Mouse (Mus musculus) heart, adult 18-20 months (tissue): ENCODE measurements around the gene Fam102a. TPM values are rescaled to one million over a fixed set of nuclear protein-coding genes. Genes with fewer than 3 reads are reported as not detected.

ENCODE experiments used
- DNase-seq, 2 experiments: peaks; one replicate each; pipeline ENCODE4 v3.0.0; 2021 to 2022; ENCODE audit warnings: mixed read lengths in 1 of 2
- total RNA-seq, 2 experiments: library from RNA; stranded (reverse); gene quantifications; 2 replicates each; pipeline ENCODE4 v1.2.3; 2021

Gene Fam102a
- total RNA-seq, 2 experiments from 2014 or later = 4.9 to 5.9 TPM

DNA sequence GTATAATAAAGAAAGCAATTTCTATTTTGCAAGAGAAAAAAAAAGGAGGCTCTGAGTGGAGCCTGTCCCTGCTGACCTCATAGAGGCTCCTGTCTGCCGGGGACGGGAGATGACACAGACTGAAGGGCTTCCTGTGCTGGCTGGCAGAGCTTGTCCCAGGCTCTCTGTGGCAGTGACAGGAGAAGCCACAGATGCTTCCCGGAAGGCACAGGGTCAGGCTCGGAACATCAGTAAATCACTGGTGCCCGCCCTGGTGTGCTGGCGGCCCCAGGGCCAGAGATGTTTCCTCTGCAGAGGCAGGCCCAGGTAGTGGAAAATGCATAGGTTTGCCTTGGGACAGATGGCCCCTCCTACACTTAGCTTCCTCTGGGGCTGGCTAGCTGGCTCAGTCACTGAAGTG lies 20.8 kb upstream of the Fam102a start:
- DNase-seq = peak in 1 of 2 experiments; percentile 58

DNA sequence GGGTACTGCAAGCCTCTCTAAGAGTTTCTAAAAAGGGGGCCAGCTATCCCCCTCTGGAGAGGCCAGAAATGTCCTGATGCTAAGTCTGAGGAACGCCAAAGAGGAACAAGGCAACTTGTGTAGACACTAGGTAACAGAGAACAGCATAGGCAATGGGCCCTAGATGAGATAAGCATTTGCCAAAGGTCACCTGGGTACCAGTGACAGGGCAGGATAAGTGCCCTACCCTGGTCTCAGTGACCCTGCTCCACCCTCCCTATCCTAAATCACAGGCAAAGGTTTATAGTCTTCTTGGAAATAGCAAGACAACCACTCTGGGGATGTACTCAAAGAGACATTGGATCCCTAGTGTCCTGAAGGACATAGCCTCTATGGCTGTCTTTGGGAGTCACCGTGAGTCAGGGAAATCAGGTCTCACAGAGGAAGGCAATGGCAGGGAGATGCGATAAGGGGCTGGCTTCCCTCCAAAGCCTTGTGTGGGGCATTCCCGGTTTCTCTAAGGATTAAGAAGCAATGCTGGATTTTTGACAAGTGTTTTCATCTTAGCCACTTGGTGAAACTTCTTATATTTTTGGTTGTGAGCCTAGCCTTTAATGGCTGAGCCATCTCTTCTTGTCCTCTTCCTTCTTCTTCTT lies 17.8 kb upstream of the Fam102a start:
- no peak for DNase-seq

DNA sequence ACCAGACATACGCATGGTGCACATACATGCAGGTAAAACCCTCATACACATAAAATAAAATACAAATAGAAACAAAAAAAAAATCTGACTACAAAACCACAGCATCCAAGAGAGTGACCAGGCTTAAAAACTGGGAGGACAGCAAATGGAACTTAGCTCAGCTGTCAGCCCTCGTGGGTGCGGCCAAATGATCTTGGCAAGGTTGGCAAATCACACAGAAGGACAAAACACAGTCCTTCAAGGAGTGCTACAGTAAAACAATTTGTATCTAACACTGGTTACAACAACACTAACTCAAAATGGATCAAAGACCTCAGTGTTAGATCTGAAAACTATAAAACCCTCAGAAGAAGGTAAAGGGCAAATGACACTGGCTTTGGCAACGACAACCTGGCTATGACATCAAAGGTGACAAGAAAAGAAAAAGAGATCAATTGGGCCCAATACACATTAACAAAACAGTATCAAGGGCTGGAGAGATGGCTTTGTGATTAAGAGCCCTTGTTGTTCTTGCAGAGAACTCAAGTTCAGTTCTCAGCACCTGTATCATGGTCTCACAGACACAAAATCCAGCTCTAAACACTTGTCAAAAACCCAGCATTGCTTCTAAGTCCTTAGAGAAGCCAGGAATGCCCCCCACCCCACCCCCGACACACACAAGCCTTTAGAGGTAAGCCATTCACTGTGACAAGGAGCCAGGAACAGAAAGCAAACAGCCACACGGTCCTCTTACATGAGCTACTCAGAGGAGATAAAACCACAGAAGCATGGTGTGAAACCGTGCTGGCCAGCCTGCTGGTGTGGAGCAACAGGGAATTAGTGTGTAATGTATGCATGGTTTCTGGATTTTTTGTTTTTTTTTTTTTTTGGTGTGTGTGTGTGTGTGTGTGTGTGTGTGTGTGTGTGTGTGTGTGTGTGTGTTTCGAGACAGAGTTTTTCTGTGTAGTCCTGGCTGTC lies 14.8 kb upstream of the Fam102a start:
- no peak for DNase-seq

DNA sequence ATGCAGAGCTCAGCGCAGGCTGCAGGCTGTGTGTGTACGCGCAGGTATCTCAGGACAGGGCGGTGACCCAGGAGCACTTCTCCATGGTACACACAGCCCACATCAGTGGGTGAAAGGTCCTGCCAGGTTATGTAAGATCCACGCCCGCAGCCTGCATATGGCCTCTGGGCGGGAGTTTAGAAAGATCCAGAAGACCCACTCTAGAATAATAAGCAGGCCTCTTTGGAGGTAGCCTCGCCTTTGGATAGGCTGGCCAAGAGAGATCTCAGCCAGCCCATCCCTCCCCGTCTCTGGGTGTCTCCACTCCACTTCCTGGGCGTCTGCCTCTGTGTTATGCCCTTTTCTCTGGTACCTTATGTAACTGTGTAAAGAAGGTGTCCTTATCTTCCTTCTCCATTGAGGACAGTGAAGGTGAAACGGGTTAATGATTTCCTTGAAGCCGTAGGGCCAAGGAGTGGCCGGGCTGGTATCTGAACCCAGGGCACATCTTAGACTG lies 10.5 kb upstream of the Fam102a start:
- DNase-seq = no peak

DNA sequence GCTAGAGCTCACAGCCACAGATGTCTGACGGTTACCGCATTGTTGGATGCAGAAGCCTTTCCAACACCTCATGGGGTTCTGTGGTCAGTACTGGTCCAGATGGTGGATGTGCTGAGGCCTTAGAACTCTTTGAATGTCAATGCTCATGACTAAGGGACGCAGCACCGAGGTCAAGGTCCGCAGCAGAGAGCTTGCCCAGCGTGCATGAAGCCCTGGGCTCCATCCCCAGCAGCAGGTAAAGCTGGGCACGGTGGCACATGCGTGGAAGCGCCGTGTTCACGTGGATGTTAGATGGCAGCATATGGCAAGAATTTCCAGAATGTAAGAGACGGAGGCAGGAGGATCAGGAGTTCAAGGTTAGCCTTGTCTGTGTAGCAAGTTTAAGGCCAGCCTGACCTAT lies 9.3 kb upstream of the Fam102a start:
- DNase-seq = no peak

DNA sequence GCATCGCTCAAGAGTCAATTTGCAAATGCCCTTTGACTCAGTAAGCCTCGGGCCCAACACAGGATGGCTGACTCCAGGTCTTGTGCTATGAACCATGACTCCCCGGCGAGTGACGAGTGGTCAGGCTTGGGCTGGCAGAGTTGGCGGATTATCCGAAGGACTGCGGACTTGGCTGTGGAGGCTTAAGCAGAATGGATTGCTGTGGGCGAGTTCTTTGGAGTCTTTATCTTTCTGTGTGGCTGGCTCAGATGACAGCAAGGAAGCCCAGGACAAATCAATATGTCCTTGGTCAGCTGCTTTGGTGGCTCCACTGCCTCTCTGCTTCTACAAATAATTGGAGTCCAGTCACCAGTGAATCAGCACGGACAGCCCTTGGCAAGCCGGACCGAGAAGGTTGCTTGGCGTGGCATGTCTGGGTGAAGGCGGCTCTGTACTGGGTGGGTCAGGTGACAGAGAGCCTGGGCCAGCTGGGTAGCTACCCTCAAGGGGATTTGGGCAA lies 7.6 kb upstream of the Fam102a start:
- peak in 1 of 2 experiments; percentile 34 for DNase-seq

DNA sequence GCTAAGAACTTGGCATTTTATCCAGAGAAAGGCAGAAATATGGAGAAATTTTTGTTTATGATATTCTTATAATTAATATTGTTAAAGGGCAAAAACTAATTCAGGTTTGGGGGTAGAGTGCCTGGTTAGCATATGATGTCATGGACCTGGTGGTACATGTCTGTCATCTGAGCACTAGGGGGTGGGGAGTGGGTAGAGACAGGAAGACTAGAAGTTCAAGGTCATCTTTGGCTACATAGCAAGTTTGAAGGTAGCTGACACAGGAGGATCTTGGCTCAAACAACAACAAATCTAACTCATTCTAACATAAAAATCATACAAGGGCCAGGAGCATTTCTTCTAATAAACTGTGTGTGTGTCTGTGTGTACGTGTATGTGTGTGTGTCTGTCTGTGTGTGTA lies 6.8 kb upstream of the Fam102a start:
- no peak for DNase-seq

DNA sequence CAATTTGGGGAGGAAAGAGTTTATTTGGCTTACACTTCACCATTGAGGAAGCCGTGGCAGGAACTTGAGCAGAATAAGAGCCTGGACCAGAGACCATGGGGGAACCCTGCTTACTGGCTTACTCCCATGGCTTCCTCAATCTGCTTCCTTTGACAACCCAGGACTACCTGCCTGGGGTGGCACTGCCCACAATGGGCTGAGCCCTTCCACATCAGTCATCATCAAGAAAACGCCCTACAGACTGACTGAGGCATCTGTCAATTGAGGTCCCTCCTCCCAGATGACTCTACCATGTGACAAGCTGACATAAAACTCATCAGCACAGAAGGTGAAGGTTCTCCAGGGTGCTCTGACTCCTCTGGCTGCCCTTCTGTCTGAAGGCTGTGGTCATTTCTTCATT lies 4.7 kb upstream of the Fam102a start:
- DNase-seq = no peak

DNA sequence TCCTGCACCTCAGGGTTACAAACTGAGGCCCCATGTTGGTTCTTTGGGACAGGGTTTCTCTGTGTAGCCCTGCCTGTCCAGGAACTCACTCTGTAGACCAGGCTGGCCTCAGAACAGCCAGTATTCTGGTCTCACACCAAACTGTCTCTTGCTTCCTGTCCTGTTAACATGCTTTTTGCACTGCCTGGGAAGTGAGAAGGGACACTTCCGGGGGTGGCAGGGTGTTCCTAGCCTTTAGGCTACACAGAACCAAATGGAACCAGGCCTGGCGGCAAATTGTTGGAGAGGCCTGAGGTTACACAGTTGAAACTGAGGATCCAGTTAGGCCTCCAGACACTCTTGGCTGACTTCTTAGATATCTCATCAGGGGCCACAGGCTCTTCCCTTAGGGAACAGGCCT lies 2.0 kb upstream of the Fam102a start:
- no peak for DNase-seq

DNA sequence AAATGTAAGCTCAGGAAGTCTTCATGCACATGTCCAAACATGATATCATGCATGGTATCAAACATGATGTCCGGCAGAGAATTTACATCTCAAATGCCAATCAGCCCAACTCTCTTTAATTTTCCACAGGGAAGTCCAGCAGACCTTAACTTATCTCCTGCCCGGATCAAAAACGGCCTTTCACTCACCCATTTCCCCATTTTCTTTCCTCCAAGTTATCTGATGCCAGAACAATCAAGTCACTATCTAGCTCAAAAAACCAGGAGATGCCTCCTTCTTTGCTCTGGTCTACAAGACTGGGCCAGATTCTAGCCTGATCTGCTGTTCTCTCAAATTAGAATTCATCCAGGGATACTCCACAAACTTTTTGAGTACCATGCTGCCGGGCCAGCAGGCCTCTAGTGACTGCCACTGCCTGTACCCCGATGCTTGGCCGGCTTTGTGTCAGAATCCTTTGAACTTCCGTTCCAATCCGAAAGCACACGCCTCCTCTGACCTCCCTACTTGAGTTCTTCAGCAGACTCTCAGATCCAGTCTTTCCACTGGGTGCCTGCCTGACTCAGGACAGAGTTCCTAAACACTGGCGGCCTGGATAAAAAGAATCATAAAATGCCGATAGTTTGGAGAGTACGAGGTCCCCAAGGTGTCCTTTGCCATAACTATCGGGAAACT lies 935 bp upstream of the Fam102a start:
- DNase-seq = peak; percentile 62 to 73

DNA sequence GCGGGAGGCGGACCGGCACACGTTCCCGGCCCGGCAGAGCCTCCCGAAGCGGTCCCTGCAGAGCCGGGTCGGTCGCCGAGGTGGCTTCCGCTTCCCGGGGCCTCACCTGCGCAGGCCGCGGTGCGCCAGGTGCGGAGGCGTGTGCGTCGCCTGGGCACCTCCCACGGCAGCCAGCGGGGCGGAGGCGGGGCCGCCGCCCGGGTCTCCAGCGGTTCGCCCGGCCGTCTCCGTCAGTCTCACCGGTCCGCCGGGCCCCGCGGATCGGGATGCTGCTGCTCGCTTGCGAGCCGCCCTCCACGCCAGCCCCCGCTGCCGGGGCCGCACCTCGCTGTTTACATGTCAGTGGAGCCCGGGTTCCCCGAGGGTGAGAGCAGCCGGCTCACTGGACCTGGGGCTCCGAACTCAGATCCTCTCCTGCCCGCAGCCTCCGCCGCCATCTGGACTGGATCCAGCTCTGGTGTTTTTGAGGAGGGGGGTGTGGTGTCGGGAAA lies 414 bp downstream of the Fam102a start:
- peak in 1 of 2 experiments; percentile 65 for DNase-seq

DNA sequence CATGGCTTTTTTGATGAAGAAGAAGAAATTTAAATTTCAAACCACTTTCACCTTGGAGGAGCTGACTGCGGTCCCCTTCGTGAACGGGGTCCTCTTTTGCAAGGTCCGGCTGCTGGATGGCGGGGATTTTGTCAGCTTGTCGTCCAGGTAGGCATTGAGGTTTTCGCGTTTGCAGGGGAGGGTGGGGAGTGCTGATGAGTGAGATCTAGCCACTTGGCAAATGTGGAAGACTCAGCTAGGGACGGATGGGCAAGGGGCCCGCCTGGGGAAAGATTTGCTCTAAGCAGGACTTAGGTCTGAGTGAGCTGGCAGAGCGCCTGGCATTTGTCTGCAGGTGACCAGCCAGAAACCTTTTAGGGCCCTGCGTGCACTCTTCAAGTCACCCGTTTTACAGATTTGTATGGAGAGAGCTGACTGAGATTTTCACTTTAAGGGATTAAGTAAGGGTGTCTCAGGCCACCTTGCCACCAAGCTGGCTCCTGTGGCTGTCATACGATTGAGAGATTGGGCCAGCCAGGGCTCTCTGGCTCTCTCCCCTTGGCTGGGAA lies 1.0 kb downstream of the Fam102a start:
- peak in 1 of 2 experiments; percentile 49 for DNase-seq

DNA sequence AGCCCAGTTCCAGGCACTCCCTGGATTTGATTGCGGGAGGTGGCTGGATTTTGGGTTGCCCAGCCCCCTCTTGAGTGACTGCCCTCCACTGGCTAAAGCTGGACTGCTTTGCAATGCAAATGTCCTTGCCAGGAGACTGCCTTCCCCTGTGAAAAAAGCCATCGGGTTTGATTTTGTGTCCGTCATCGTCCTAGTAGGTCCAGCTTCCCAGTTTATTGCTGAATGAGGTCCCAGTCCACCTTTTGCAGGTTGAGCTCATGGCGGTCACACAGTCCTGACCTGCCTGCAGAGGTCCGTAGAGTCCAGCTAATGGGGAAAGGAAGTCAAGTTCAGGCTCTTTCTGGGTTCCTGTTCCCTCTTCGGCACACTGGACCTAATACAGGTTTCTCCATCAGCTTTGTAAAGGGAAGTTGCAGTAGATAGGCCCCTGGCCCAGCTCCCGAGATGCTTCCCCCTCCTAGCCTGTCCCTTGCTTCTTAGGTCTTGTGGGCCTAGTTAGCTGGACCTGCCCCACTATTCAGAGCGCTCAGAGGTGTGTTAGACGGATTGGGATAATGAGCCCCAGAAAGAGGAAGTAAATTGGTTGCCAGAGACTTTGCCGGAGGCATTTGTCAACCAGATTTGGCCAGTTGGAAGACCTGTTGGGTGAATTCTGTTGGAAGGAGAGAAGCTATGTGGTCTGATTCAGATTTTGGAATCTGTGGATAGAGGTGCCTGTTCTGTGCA lies 1.7 kb downstream of the Fam102a start:
- DNase-seq = peak; percentile 69 to 71

DNA sequence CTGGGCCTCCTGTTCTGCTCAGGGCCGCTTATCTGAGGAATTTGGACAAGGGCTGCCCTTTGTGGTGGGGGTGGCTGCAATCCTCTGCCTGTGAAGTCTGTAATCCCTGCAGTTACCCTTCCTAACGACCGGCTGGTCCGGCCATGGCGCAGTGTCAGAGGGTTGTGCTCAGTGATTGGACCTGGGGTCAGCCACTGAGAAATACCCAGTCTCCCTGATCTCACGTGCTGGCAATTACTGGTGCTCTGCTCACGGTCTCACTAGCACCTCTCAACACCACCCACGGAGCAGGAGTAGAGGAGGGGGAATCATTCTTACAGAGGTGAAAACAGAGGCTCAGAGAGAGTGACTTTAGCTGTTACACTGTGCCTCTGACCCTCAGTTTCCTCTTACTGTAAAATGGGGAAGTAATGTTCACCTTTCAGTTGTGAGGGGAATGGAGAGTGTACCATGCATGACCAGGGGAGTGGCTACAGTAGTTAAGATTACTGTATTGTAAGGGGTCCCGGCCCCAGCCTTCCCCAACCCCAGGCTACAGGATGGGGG lies 2.3 kb downstream of the Fam102a start:
- DNase-seq = peak in 1 of 2 experiments; percentile 28

DNA sequence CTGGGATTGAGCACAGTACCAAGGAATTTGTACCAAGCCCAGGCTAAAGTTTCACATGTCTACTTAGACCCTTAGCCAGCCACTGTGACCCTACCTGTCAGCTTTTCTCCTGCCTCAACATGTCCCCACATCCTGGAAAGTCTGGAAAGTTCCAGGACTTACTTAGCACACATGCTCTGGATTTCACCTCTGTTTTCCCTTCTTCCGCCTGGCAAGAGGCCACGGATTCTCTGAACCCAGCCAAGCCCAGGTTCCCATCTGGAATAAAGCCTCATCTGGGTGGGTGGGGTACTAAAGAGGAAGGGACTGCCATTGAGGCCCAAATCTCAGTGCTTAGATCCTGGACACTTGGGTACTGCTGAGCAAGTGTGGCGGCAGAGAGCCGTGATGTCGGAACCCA lies 2.8 kb downstream of the Fam102a start:
- DNase-seq = peak; percentile 56 to 77

DNA sequence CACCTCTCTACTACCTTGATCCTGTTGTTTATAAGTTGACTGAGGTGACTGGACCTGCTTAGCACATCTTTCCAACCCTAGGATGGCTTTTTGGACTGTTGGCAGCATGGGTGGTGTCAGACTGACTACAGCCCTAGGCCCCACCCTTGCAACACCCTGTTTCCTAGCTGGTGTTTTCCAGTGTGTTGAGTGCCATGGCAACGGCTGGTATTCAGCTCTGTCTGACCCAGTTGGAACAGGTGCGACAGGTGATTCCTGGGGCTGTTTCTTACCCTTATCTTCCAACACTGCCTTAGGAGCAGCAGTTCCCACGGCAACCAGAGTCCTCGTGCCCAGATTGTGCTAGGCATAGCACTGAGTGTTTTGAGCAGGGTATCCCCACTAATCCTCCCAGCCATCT lies 3.3 kb downstream of the Fam102a start:
- DNase-seq = no peak

DNA sequence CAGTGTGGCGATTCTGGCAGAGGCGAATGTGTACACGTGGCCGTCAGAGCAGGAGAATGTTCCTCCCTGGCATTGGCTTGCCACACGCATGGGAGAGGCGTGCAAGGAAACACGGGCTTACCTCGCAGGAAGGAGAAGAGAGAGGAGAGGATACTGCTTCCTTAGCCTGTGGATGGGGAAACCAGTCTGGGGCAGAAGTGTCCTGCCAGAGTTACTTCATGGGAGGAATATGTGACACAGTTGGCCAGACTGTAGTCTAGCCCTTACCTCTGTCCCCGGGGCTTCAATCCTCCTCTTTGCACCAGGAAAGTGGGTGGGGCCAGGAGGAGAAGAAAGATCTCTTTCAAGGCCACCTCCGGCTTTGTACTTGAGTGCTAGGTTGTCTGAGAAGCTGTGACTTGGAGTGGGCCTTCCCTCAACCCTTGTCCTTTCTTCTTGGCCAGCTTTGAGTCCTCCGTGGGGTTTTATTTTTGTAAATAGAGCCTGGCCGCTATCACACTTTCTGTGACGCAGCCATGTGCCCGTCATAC lies 4.4 kb downstream of the Fam102a start:
- DNase-seq = no peak

DNA sequence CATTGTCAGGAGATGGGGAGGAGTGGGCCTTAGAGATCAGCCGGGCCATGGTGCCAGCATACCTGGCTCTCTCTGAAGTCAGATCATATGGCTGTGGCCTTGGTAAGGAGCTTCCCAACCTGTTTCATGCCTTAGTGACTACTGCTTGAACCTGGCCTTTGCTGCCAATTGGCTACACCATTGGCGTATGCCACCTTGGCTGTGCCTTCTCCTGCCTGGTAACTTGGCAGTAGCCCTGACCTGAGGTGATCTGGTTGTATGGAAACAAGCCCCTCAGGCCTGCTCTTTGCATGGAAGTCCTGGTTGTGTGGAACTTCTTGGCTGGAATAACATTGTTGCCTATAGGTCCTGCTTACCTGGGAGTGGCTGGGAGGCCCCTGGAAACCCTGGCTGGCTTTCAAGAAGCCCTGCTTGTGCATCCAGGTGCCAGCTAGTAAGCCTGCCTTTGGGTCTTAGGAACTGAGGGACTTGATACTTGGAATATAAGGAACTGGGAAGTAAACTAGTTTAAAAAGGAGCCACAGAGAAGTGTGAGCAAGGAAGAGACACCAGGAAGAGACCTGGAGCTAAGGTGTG lies 6.3 kb downstream of the Fam102a start:
- DNase-seq = no peak

DNA sequence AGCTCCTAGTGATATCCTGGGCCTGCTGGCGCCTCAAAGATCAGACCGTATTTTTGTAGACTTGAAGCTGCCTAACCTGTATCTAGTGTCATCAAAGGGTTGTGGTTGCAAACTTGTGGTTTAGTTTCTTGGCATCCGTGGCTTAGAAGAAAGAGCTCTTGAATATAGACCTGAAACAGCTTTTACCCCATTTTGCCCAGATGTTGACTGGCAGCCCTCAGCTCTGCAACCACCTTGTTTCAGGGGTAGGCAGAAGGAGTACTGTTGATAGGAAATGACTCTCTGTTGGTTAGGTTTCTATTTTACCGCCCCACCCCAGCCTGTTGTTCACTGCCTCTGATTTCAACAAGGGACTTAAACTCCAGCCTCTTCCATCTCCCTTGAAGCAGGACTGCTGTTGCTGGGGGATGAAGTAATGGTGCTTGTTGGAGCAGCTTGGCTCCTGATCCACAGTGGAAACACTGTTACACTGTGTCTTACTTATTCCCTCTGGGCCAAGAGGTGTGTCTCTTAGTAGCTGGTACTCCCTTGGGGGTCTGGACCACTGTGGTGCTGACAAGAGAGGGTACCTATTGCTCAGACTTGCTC lies 6.9 kb downstream of the Fam102a start:
- no peak for DNase-seq

DNA sequence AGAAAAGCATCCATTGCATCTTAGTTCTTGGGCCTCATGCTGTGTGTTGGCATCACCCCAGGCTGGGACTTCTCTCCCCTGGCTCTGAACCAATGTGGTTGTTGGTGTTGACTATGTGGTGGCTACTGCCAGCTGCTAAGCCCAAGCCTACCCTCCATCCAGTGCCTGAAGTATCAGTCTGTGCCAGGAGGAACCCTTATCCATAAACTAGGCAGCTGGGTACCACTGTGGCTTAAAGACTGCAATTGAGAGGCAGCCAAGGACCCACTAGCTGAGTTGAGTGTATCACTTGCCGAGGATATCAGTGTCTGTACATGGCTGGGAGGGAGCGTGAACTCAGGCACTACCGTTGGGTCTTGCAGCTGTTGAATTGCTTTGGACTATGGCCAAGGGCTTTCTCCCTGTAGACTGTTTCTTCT lies 7.9 kb downstream of the Fam102a start:
- DNase-seq = no peak
